Mouse (Mus musculus): ENCODE data around the gene Pcgf3.

- TF ChIP-seq CTCF (IDR thresholded peaks at IDR 0.05; ENCODE audit: borderline replicate concordance, extremely low read depth, insufficient read depth, insufficient read length), result no peak
- TF ChIP-seq POLR2A (IDR thresholded peaks at IDR 0.05; ENCODE audit: borderline replicate concordance, extremely low read depth, insufficient read depth, insufficient read length, poor library complexity, severe bottlenecking), result no peak
Measured at GRCm38 (mm10) chr5:108452422-108452821, 8.6 kb upstream of the Pcgf3 start.

All from brain, embryonic 14.5 days (tissue).